Mouse (Mus musculus) liver, postnatal 0 days (tissue): ENCODE data around the gene Ak5. TPM values are rescaled to one million over a fixed set of nuclear protein-coding genes. Genes with fewer than 3 reads are reported as not detected.

Experiments used
- ATAC-seq: fragments of 200-750 bp; cut with Nextera tagmentation; 2 replicates; pipeline ENCODE4 v1.8.0; 2017; ENCODE audit warnings: mild to moderate bottlenecking, moderate library complexity
- DNase-seq: peaks from one replicate; pipeline ENCODE4 v3.0.0-alpha.2; 2016
- H3K27ac ChIP-seq: fragments of 300-500 bp; sonication (generic); 2 replicates; pipeline ENCODE4 v1.5.1; 2014; ENCODE audit warnings: antibody characterized with exemption, moderate library complexity, mild to moderate bottlenecking, low read depth
- H3K27me3 ChIP-seq: fragments of 300-500 bp; sonication (generic); 2 replicates; pipeline ENCODE4 v1.6.1; 2014; ENCODE audit warnings: low read length, control low read depth, mixed read lengths; ENCODE audit not compliant: insufficient read depth
- H3K36me3 ChIP-seq: fragments of 300-500 bp; sonication (generic); replicated peaks from 2 replicates; pipeline ENCODE4 v1.6.1; 2014; ENCODE audit warnings: mild to moderate bottlenecking, control low read depth, low read length, moderate library complexity, mixed read lengths; ENCODE audit not compliant: insufficient read depth
- H3K4me1 ChIP-seq: fragments of 300-500 bp; sonication (generic); 2 replicates; pipeline ENCODE4 v1.6.1; 2014; ENCODE audit warnings: antibody characterized with exemption, mild to moderate bottlenecking, control low read depth; ENCODE audit not compliant: insufficient read depth
- H3K4me2 ChIP-seq: fragments of 300-500 bp; sonication (generic); 2 replicates; pipeline ENCODE4 v1.6.1; 2014; ENCODE audit warnings: low read depth, mild to moderate bottlenecking, low read length, moderate library complexity, mixed read lengths
- H3K4me3 ChIP-seq: fragments of 300-500 bp; sonication (generic); 2 replicates; pipeline ENCODE4 v1.5.1; 2014; ENCODE audit warnings: low read depth, low read length
- H3K9ac ChIP-seq: fragments of 300-500 bp; sonication (generic); replicated peaks from 2 replicates; pipeline ENCODE4 v1.6.1; 2014; ENCODE audit warnings: mild to moderate bottlenecking, moderate library complexity
- H3K9me3 ChIP-seq: fragments of 300-500 bp; sonication (generic); 2 replicates; pipeline ENCODE4 v1.6.1; 2016; ENCODE audit warnings: mild to moderate bottlenecking, control low read depth, low read length, mixed read lengths
- CTCF ChIP-seq: sonication (generic); IDR thresholded peaks from 2 replicates; pipeline ENCODE4 v1.5.1; 2016; ENCODE audit warnings: antibody characterized with exemption, low read depth
- EP300 ChIP-seq: IDR thresholded peaks from 2 replicates; pipeline ENCODE4 v1.6.1; 2016; ENCODE audit warnings: antibody characterized with exemption, low read depth, mild to moderate bottlenecking
- WGBS: fragments of 180-500 bp; shearing (Covaris S2); extraction: QIAGEN DNeasy Blood & Tissue Kit; methylation state at CpG from one replicate; pipeline ENCODE4 v1.1.7; 2014; ENCODE audit not compliant: insufficient replicate concordance; 5-methylcytosine and 5-hydroxymethylcytosine counted together
- polyA plus RNA-seq: library from polyadenylated mRNA; unstranded; fragments of >200 nt; fragmentation: Nextera tagmentation; extraction: Ambion mirVana; gene quantifications from 2 replicates; pipeline ENCODE4 v1.2.1, GENCODE M21; 2015

Gene Ak5
- polyA plus RNA-seq, 1 experiment from 2014 or later, result 0.11 TPM

- no peak for ATAC-seq
- WGBS, result 69% methylated on average over 12 of the region's 12 CpGs
- no peak for TF ChIP-seq CTCF
- TF ChIP-seq EP300, result no peak
These were observed 173.3 kb downstream of the Ak5 start for GRCm38 (mm10) chr3:152494667-152495360.

GRCm38 (mm10) chr3:152493813-152494212, 174.3 kb downstream of the Ak5 start:
- DNase-seq, result no peak
- H3K4me3 ChIP-seq, result no peak overlapping the region
- H3K9me3 ChIP-seq, result no peaks in the 10 kb centered on the region
- no peak for ATAC-seq
- no peaks in the 10 kb centered on the region for H3K36me3 ChIP-seq
- no peaks in the 10 kb centered on the region for H3K4me1 ChIP-seq
- TF ChIP-seq EP300, result no peak
- no peak for TF ChIP-seq CTCF
- H3K4me2 ChIP-seq, result no peak overlapping the region
- H3K9ac ChIP-seq, result no peak overlapping the region
- WGBS, result 68% methylated on average over 2 of the region's 2 CpGs
- H3K27ac ChIP-seq, result no peak overlapping the region
- no peaks in the 10 kb centered on the region for H3K27me3 ChIP-seq

More at GRCm38 (mm10) chr3:152494667-152495360, 173.3 kb downstream of the Ak5 start:
- no peak overlapping the region for H3K4me2 ChIP-seq
- no peaks in the 10 kb centered on the region for H3K9me3 ChIP-seq
- no peak overlapping the region for H3K27ac ChIP-seq
- H3K27me3 ChIP-seq, result no peaks in the 10 kb centered on the region
- no peaks in the 10 kb centered on the region for H3K36me3 ChIP-seq
- H3K4me3 ChIP-seq, result no peak overlapping the region
- no peak for DNase-seq
- no peaks in the 10 kb centered on the region for H3K4me1 ChIP-seq
- H3K9ac ChIP-seq, result no peak overlapping the region

- H3K4me3 ChIP-seq, result no peak overlapping the region
- ATAC-seq (no peak), DNase-seq (no peak)
- no peak overlapping the region for H3K9ac ChIP-seq
- TF ChIP-seq CTCF (no peak), EP300 (no peak)
- no peaks in the 10 kb centered on the region for H3K36me3 ChIP-seq
- no peaks in the 10 kb centered on the region for H3K9me3 ChIP-seq
- no peak overlapping the region for H3K4me2 ChIP-seq
- H3K4me1 ChIP-seq, result no peaks in the 10 kb centered on the region
- WGBS, result 72% methylated on average over 6 of the region's 6 CpGs
- no peak overlapping the region for H3K27ac ChIP-seq
- H3K27me3 ChIP-seq, result no peaks in the 10 kb centered on the region
These were observed 175.9 kb downstream of the Ak5 start for GRCm38 (mm10) chr3:152492241-152492640.

GRCm38 (mm10) chr3:152490423-152490822, 177.7 kb downstream of the Ak5 start:
- Histone ChIP-seq H3K36me3 (no peaks in the 10 kb centered on the region), H3K4me1 (no peaks in the 10 kb centered on the region), H3K9me3 (no peaks in the 10 kb centered on the region), H3K4me2 (no peak overlapping the region), H3K27me3 (no peaks in the 10 kb centered on the region), H3K27ac (no peak overlapping the region), H3K9ac (no peak overlapping the region), H3K4me3 (no peak overlapping the region)
- 65% methylated on average over 5 of the region's 5 CpGs for whole genome bisulfite sequencing
- TF ChIP-seq CTCF (no peak), EP300 (no peak)
- DNase-seq (no peak), ATAC-seq (no peak)

GRCm38 (mm10) chr3:152488964-152489363, 179.2 kb downstream of the Ak5 start:
- Histone ChIP-seq H3K4me2 (no peak overlapping the region), H3K36me3 (no peaks in the 10 kb centered on the region), H3K27ac (no peak overlapping the region), H3K4me1 (no peaks in the 10 kb centered on the region), H3K9ac (no peak overlapping the region), H3K4me3 (no peak overlapping the region), H3K9me3 (no peaks in the 10 kb centered on the region), H3K27me3 (no peaks in the 10 kb centered on the region)
- DNase-seq, result no peak
- WGBS, result 85% methylated on average over 4 of the region's 4 CpGs
- TF ChIP-seq CTCF (no peak), EP300 (no peak)
- ATAC-seq, result no peak

- Histone ChIP-seq H3K4me1 (peaks cover 1% of the 10 kb centered on the region), H3K27ac (no peak overlapping the region), H3K9me3 (no peaks in the 10 kb centered on the region), H3K9ac (no peak overlapping the region), H3K4me3 (no peak overlapping the region), H3K27me3 (no peaks in the 10 kb centered on the region), H3K36me3 (no peaks in the 10 kb centered on the region), H3K4me2 (no peak overlapping the region)
- DNase-seq, result no peak
- 79% methylated on average over 6 of the region's 6 CpGs for WGBS
- TF ChIP-seq CTCF (no peak), EP300 (no peak)
- ATAC-seq, result no peak
These were observed 184.0 kb downstream of the Ak5 start for GRCm38 (mm10) chr3:152484206-152484605.
